Mouse (Mus musculus): Measurements from ENCODE around the gene Zcchc9.

Gene Zcchc9

DNA sequence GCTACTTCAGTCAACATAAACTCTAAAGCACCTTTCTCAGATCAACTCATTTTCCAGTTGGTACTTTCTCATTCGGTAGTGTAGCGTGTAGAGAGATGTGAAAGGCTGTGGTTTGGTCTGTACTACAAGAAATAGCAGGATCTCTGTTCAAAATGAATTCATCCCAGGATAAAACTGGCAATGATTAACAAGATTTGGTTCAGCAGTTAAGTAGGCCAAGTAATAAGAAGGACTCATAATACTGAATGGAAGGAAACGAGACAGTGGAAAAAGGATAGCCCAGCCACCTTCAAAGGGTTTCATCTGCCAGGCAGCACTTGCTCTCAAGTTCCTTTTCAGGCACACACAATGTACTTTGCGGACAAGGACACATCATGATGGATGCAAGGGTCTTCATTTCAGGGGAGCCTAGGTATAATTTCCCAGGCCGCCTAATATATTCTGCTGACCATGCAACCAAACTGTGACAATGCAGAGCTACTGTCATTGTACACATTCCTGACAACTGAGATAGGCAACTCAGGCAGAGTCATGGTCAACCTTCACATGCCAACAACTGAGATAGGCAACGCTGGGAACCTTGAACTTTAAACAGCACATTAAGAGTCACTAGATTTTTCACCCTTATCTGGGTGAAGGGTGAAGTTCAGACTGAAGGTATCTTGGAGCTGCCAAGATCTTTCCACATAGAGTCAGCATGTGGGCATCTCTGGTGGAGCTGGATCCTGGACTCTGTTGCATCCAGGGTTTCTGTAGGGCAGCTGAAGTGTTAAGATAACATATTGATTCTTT, 45.7 kb downstream of the Zcchc9 start:
- no peak for DNase-seq (ENCODE audit: extremely low read depth, low read depth, low spot score)

DNA sequence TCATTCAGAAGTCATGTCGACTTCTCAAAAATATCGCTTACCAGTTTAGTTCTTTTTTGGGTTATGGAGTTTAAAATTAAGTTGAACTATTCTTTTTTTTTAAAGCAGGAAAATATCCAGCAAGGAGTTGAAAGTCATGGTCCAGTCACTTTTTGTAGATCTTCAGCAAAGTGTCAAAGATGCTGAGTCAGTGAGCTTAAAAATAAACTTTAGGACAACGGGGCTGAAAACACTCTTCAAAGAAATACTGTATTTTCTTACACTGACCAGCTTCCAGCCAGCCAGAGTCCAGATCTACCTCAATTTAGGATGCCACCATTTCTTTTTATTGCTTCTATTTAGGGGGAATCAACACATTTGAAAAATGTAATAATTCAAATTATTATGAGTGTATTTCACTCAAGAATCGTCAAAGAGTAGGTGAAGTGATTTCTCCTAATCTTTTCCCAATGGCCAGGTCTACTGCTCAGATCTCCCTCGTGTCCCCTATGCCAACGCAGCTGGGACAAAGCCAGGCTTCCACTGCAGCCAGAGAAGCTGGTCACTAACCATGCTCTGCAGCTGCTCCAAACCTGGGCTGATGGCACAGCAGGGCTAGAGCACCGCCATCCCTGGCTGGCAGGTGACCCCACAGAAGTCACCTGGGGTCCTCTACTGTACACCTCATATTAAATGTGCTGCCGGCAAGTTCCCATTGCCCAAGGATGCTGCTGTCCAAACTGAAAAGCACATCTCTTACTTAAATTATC, 47.0 kb downstream of the Zcchc9 start:
- no peak for DNase-seq (ENCODE audit: extremely low read depth, low read depth, low spot score)

DNA sequence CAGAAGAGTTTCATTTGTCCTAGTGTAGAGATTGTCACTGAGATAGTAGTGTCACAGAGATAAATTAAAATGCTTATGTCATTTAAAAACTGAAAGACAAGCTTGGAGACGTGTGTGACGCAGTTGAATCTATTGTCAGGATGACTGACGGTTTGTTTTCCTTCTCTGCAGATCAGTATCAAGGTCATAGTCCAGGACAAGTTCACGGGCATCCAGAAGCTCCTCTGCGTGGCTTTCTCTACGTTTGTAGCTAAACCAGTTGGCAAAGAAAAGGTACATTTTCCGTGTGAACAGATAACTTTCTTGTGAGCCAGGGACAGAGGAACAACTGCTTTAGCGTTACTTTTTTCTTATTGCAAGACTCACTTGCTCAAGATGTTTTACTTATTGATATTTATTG, 47.7 kb downstream of the Zcchc9 start:
- no peak for DNase-seq (ENCODE audit: extremely low read depth, low read depth, low spot score)

DNA sequence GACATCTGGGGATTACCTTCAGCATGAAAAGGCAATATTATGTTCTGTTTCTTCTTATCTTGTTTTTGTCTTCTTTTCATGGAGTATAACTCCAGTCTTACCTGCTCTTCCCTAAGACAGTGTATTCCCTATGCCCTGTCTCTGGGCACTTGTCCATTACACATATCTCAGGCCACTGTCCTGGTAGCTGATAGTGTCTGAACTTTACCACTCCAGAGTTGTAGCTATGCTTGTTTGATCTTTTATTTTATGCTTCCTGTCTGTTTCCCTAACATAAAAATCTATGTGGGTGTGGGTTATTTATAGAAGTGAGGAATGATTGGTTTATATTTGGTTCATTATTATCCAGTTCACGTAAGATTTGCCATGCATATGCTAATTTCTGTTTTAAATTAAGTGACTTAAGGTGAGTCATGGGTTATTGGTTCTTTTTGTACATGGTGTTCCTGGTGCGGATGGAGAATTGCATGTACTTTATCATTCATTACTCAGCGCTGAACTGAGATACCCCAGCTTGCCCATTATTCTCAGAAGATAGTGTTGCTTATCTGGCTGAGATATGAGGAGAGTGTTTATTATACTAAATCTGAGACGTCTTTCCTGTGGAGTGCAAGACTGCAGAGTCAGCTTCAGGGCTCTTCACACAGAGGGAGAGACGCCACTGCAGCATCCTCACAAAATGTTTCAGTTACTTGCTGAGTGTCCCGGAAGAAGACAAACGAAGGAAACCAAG, 49.0 kb downstream of the Zcchc9 start:
- DNase-seq (ENCODE audit: extremely low read depth, low read depth, low spot score) = no peak

DNA sequence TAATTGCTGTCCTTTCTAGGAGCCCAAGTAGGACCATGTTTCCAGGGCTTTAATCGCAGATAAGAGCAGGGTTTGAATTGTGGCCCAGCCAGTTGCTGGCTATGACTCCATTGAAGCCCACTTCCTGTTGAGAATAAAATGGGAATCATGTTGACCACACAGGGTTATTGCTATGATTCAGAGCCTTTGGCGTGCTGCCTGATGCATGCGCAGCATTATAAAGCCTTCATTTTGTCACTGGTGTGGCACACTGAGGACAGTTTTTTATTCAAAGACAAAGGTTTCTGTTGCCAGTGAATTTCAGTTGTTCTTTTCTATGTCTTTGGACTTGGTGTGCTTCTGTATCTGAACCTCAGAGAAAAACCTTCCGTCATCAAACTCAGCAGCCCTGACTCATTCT, 51.3 kb downstream of the Zcchc9 start:
- DNase-seq (ENCODE audit: extremely low read depth, low read depth, low spot score) = no peak

GRCm38 (mm10) chr13:91754762-91755161, 52.7 kb downstream of the Zcchc9 start:
- no peak for DNase-seq (ENCODE audit: extremely low read depth, low read depth, low spot score)

DNA sequence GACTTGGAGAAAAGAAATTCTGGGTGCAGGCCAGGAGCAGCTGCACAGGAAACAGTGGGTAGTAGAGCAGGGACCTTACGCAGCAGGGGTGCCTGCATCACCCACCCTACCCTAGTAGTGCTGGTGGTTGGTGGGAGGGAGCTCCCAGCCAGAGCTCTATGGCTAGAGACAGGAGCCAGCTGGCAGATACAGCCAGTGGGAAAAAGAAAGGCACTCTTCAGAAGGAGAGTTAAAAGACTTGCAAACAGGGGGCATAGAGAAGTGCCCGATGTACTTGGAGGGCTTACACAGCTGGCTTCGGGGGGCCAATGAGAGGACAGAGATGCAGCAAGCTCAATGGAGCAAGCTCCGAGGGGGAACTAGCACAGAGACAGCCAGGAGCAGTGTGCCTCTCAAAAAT, 53.8 kb downstream of the Zcchc9 start:
- no peak for DNase-seq (ENCODE audit: extremely low read depth, low read depth, low spot score)

DNA sequence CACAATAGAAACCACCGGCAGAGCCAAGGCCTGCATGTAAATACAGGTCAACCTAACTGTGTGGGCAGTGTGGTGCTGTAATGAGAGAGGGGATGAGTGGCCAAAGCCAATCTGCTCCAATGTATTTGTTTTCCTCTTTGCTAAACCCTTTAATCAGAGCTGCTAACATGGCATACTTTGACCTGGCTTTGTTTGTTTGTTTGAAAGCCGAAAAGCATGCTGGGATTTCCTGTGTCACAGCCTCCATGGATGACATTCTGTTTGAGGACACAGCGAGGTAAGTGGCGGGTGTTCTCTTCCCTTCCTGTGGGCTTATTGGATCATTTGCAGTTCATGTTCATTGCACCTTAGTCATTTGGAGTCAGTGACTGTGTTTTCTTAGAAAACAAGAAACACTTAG, 57.5 kb downstream of the Zcchc9 start:
- no peak for DNase-seq (ENCODE audit: extremely low read depth, low read depth, low spot score)

DNA sequence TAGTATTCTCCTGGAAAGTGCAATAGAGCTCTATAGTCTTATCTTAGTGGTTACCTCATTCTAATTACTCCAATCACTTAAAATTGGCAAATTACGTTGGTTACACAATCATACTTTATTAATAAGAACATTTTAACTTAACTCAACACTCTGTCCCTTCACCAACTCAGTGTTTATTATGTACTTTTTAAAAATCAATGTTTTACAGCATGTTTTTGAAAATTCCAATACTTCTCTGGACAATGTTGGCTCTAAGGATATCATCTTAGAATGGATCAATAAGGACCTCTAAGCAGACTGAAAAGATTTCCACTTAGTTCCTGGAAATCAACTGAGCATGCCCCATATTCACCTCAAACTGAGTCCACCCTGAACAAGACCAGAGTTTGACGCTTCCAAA, 59.1 kb downstream of the Zcchc9 start:
- no peak for DNase-seq (ENCODE audit: extremely low read depth, low read depth, low spot score)
